Mouse (Mus musculus) cerebellum, adult 2 months (tissue): ENCODE data around the gene Lalba.

Experiments used
- CTCF ChIP-seq: fragments of 200-500 bp; IDR thresholded peaks from 2 replicates; pipeline ENCODE4 v1.5.1; 2011; ENCODE audit warnings: low read depth, mild to moderate bottlenecking, control low read depth, low read length, moderate library complexity, borderline replicate concordance; ENCODE audit not compliant: insufficient read depth
- POLR2A ChIP-seq: fragments of 200-500 bp; IDR thresholded peaks from 2 replicates; pipeline ENCODE4 v1.6.1; 2011; ENCODE audit warnings: low read length, control low read depth, borderline replicate concordance; ENCODE audit not compliant: insufficient read depth

- TF ChIP-seq CTCF (no peak), POLR2A (no peak)
These were observed 43.5 kb upstream of the Lalba start for GRCm38 (mm10) chr15:98526057-98526456.
